Mouse (Mus musculus) left cerebral cortex, adult 9 months (tissue): ENCODE results near the gene Gm17409.

Experiments used
- DNase-seq, 2 experiments: peaks; one replicate each; pipeline ENCODE4 v3.0.0; 2022; ENCODE audit warnings: low spot score in 2 of 2

Gene Gm17409

GRCm38 (mm10) chr2:58469816-58470215 is at the start of gene Gm17409:
Gene Gm17409, plus strand, starts transcription at chr2:58470116.
- no peak for DNase-seq

- DNase-seq, result no peak
Measured at GRCm38 (mm10) chr2:58423319-58423718, 46.6 kb upstream of the Gm17409 start.

GRCm38 (mm10) chr2:58425436-58426004 is 44.4 kb upstream of the Gm17409 start:
- DNase-seq, result no peak

- peak; percentile 52 to 90 for DNase-seq
Measured at GRCm38 (mm10) chr2:58432211-58432610, 37.7 kb upstream of the Gm17409 start.

- no peak for DNase-seq
Measured at GRCm38 (mm10) chr2:58433317-58433716, 36.6 kb upstream of the Gm17409 start.

GRCm38 (mm10) chr2:58434438-58434837 is 35.5 kb upstream of the Gm17409 start:
- DNase-seq, result no peak

GRCm38 (mm10) chr2:58435507-58435906 is 34.4 kb upstream of the Gm17409 start:
- no peak for DNase-seq

GRCm38 (mm10) chr2:58436911-58437310 is 33.0 kb upstream of the Gm17409 start:
- no peak for DNase-seq

GRCm38 (mm10) chr2:58443163-58443562 is 26.8 kb upstream of the Gm17409 start:
- no peak for DNase-seq

- DNase-seq, result no peak
Measured at GRCm38 (mm10) chr2:58447001-58447400, 22.9 kb upstream of the Gm17409 start.

GRCm38 (mm10) chr2:58454095-58454865 is 15.6 kb upstream of the Gm17409 start:
- no peak for DNase-seq

- DNase-seq, result no peak
Measured at GRCm38 (mm10) chr2:58456843-58457487, 13.0 kb upstream of the Gm17409 start.

- no peak for DNase-seq
Measured at GRCm38 (mm10) chr2:58457488-58457865, 12.4 kb upstream of the Gm17409 start.

GRCm38 (mm10) chr2:58458820-58459371 is 11.0 kb upstream of the Gm17409 start:
- DNase-seq, result peak in 1 of 2 experiments; percentile 65

- DNase-seq, result no peak
Measured at GRCm38 (mm10) chr2:58470290-58470689, 374 bp downstream of the Gm17409 start.

- DNase-seq, result no peak
Measured at GRCm38 (mm10) chr2:58475578-58475977, 5.7 kb downstream of the Gm17409 start.

- DNase-seq, result peak in 1 of 2 experiments; percentile 92
Measured at GRCm38 (mm10) chr2:58476956-58477715, 7.2 kb downstream of the Gm17409 start.

GRCm38 (mm10) chr2:58478144-58478543 is 8.2 kb downstream of the Gm17409 start:
- DNase-seq, result no peak

GRCm38 (mm10) chr2:58479536-58479935 is 9.6 kb downstream of the Gm17409 start:
- no peak for DNase-seq

GRCm38 (mm10) chr2:58480764-58481163 is 10.8 kb downstream of the Gm17409 start:
- no peak for DNase-seq

- no peak for DNase-seq
Measured at GRCm38 (mm10) chr2:58481450-58482100, 11.7 kb downstream of the Gm17409 start.
